Mouse (Mus musculus): ENCODE data around the gene Myb. TPM values are rescaled to one million over a fixed set of nuclear protein-coding genes. Genes with fewer than 3 reads are reported as not detected.

Myb gene
- total and polyA plus RNA-seq, 3 experiments: 11.1 to 24.0 (median 19.1) TPM

- dilution Hi-C loops (cut with MboI; ENCODE audit: extremely low pct_ligation_motif_present, extremely low pct_unique_long_range_greater_than_20kb, low sequenced_read_pairs): no loop called here
- Histone ChIP-seq H3K4me1 (ENCODE audit: control insufficient read depth in 1 of 2, insufficient read depth in 2 of 2) (peaks cover 14 to 70% of the 10 kb centered on the region in 2 experiments), H3K27me3 (replicated peaks) (no peaks in the 10 kb centered on the region), H3K4me3 (replicated peaks in 1 of 3; ENCODE audit: low read depth in 2 of 3, low read length in 2 of 3, poor library complexity in 1 of 3) (no peak overlapping the region), H3K79me2 (replicated peaks; ENCODE audit: control insufficient read depth, extremely low read depth, insufficient read depth, poor library complexity, severe bottlenecking) (peaks cover 7% of the 10 kb centered on the region), H3K36me3 (replicated peaks in 1 of 2; ENCODE audit: control insufficient read depth in 1 of 2, insufficient read depth in 1 of 2, low read length in 1 of 2) (peaks cover 29 to 49% of the 10 kb centered on the region in 2 experiments), H3K9me3 (replicated peaks; ENCODE audit: low read length) (peaks cover 2% of the 10 kb centered on the region), H3K9ac (ENCODE audit: insufficient read depth, low read depth) (no peak overlapping the region), H3K27ac (ENCODE audit: insufficient read depth, low read depth) (no peak overlapping the region), H3K4me2 (ENCODE audit: insufficient read depth, low read depth, poor library complexity, severe bottlenecking) (no peak overlapping the region)
- DNase-seq (ENCODE audit: extremely low read depth): no peak
- in situ Hi-C loops (cut with MboI; ENCODE audit: low pct_ligation_motif_present, low pct_unique_long_range_greater_than_20kb, low sequenced_read_pairs): no loop called here
- TF ChIP-seq MXI1 (IDR thresholded peaks at IDR 0.05; ENCODE audit: low read depth, low read length): no peak
- TF ChIP-seq EP300 (IDR thresholded peaks at IDR 0.05; ENCODE audit: low read length): no peak
- TF ChIP-seq MEF2A (IDR thresholded peaks at IDR 0.05; ENCODE audit: borderline replicate concordance, low read depth, low read length): no peak
- TF ChIP-seq ZMIZ1 (IDR thresholded peaks at IDR 0.05; ENCODE audit: low read depth, low read length): no peak
- no peak for TF ChIP-seq ELF1 (IDR thresholded peaks at IDR 0.05; ENCODE audit: low read depth, low read length)
- no peak for TF ChIP-seq POLR2A (IDR thresholded peaks at IDR 0.05; ENCODE audit: low read depth, low read length)
- TF ChIP-seq KAT2A (IDR thresholded peaks at IDR 0.05; ENCODE audit: insufficient replicate concordance, low read length): no peak
- TF ChIP-seq JUN (IDR thresholded peaks at IDR 0.05; ENCODE audit: insufficient read depth, low read depth, low read length): no peak
- no peak for TF ChIP-seq NELFE (IDR thresholded peaks at IDR 0.05; ENCODE audit: low read depth, low read length)
- TF ChIP-seq E2F4 (IDR thresholded peaks at IDR 0.05; ENCODE audit: insufficient replicate concordance, low read depth, low read length): no peak
- TF ChIP-seq IRF4 (IDR thresholded peaks at IDR 0.05; ENCODE audit: low read depth, low read length): no peak
- no peak for TF ChIP-seq BHLHE40 (IDR thresholded peaks at IDR 0.05; ENCODE audit: low read depth, low read length)
- TF ChIP-seq PAX5 (IDR thresholded peaks at IDR 0.05; ENCODE audit: low read length): no peak
- TF ChIP-seq MAX (IDR thresholded peaks at IDR 0.05; ENCODE audit: low read length): no peak
- TF ChIP-seq CHD2 (IDR thresholded peaks at IDR 0.05; ENCODE audit: low read length): no peak
- TF ChIP-seq UBTF (IDR thresholded peaks at IDR 0.05; ENCODE audit: low read depth, low read length): no peak
- no peak for TF ChIP-seq ETS1 (conservative IDR thresholded peaks at IDR 0.05; ENCODE audit: low read depth, low read length)
- TF ChIP-seq CHD1 (IDR thresholded peaks at IDR 0.05; ENCODE audit: low read depth, low read length): no peak
- TF ChIP-seq GABPA (IDR thresholded peaks at IDR 0.05; ENCODE audit: insufficient replicate concordance, low read depth, low read length): no peak
Observed at GRCm38 (mm10) chr10:21154927-21155326, 5.9 kb downstream of the Myb start.

DNA sequence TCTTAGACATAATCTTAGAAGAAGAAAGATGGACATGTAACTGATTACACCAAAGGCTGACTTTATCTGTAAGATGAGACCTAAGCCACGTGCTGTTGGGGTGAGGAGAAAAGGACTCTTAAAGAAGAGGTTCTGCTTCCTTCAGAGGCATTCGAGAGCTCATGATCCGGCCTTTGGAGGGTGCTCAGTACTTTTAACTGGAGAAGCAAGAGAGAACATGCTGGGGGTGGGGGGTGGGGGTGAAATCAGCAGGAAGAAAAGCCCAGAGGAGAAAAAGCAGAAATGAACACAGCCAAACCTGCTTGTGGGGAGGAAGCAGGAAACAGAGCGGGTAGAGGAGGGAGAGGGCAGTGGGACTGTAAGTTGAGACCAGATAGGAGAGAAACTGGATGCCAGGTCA is 7.4 kb downstream of the Myb start:
- H3K4me3 ChIP-seq (replicated peaks in 1 of 3; ENCODE audit: low read depth in 2 of 3, low read length in 2 of 3, poor library complexity in 1 of 3): no peak overlapping the region
- peaks cover 6% of the 10 kb centered on the region for H3K79me2 ChIP-seq (replicated peaks; ENCODE audit: control insufficient read depth, extremely low read depth, insufficient read depth, poor library complexity, severe bottlenecking)
- H3K36me3 ChIP-seq (replicated peaks in 1 of 2; ENCODE audit: control insufficient read depth in 1 of 2, insufficient read depth in 1 of 2, low read length in 1 of 2): peaks cover 35 to 63% of the 10 kb centered on the region in 2 experiments
- H3K27me3 ChIP-seq (replicated peaks): no peaks in the 10 kb centered on the region
- in situ Hi-C loops (cut with MboI; ENCODE audit: low pct_ligation_motif_present, low pct_unique_long_range_greater_than_20kb, low sequenced_read_pairs): no loop called here
- no peak for DNase-seq (ENCODE audit: extremely low read depth)
- TF ChIP-seq TBP (conservative IDR thresholded peaks at IDR 0.05; ENCODE audit: low read depth, low read length) (no peak), MEF2A (IDR thresholded peaks at IDR 0.05; ENCODE audit: borderline replicate concordance, low read depth, low read length) (no peak), EP300 (IDR thresholded peaks at IDR 0.05; ENCODE audit: low read length) (no peak), CHD2 (IDR thresholded peaks at IDR 0.05; ENCODE audit: low read length) (no peak), KAT2A (IDR thresholded peaks at IDR 0.05; ENCODE audit: insufficient replicate concordance, low read length) (no peak), JUND (conservative IDR thresholded peaks at IDR 0.05; ENCODE audit: low read depth, low read length) (no peak), TCF12 (IDR thresholded peaks at IDR 0.05; ENCODE audit: low read depth, low read length) (no peak), PAX5 (IDR thresholded peaks at IDR 0.05; ENCODE audit: low read length) (no peak), POLR2AphosphoS2 (IDR thresholded peaks at IDR 0.05; ENCODE audit: low read depth, low read length) (no peak), MXI1 (IDR thresholded peaks at IDR 0.05; ENCODE audit: low read depth, low read length) (no peak), JUN (IDR thresholded peaks at IDR 0.05; ENCODE audit: insufficient read depth, low read depth, low read length) (no peak), CHD1 (IDR thresholded peaks at IDR 0.05; ENCODE audit: low read depth, low read length) (no peak), RCOR1 (conservative IDR thresholded peaks at IDR 0.05; ENCODE audit: low read depth, low read length) (no peak), GABPA (IDR thresholded peaks at IDR 0.05; ENCODE audit: insufficient replicate concordance, low read depth, low read length) (no peak), SIN3A (IDR thresholded peaks at IDR 0.05; ENCODE audit: low read length) (no peak), MYC (IDR thresholded peaks at IDR 0.05; ENCODE audit: low read depth, low read length) (no peak), ZNF384 (IDR thresholded peaks at IDR 0.05; ENCODE audit: low read depth, low read length) (no peak), IRF4 (IDR thresholded peaks at IDR 0.05; ENCODE audit: low read depth, low read length) (no peak), ZMIZ1 (IDR thresholded peaks at IDR 0.05; ENCODE audit: low read depth, low read length) (no peak)
- no peak overlapping the region for H3K9ac ChIP-seq (ENCODE audit: insufficient read depth, low read depth)
- peak overlapping the region; percentile 16; the same call in 1 of the 2 replicates for H3K27ac ChIP-seq (ENCODE audit: insufficient read depth, low read depth)
- H3K4me2 ChIP-seq (ENCODE audit: insufficient read depth, low read depth, poor library complexity, severe bottlenecking): no peak overlapping the region; the same call in 1 of the 2 replicates
- peaks cover 2% of the 10 kb centered on the region for H3K9me3 ChIP-seq (replicated peaks; ENCODE audit: low read length)
- peaks cover 15 to 84% of the 10 kb centered on the region in 2 experiments for H3K4me1 ChIP-seq (ENCODE audit: control insufficient read depth in 1 of 2, insufficient read depth in 2 of 2)
- dilution Hi-C loops (cut with MboI; ENCODE audit: extremely low pct_ligation_motif_present, extremely low pct_unique_long_range_greater_than_20kb, low sequenced_read_pairs): no loop called here
